Mouse (Mus musculus) testis, postnatal 14 days (tissue): ENCODE results near the gene Hydin.
A peak's percentile ranks its signal among the peaks of the same experiment; 100 is the strongest.
"Not testable (repeated sequence)": the region's sequence is repeated elsewhere in the genome, so short reads cannot be mapped to it uniquely, and the experiment has no call there.

Experiments
- DNase-seq: peaks from one replicate; pipeline ENCODE4 v3.0.0; 2021; ENCODE audit warnings: low spot score

Hydin gene

GRCm38 (mm10) chr8:110450463-110450862, 183.7 kb downstream of the Hydin start:
- no peak for DNase-seq

- no peak for DNase-seq
These were observed 187.7 kb downstream of the Hydin start for GRCm38 (mm10) chr8:110454466-110454865.

GRCm38 (mm10) chr8:110457424-110457823, 190.6 kb downstream of the Hydin start:
- no peak for DNase-seq

GRCm38 (mm10) chr8:110462627-110463208, 195.9 kb downstream of the Hydin start:
- no peak for DNase-seq

GRCm38 (mm10) chr8:110463773-110464460, 197.1 kb downstream of the Hydin start:
- DNase-seq = no peak

- DNase-seq = no peak
These were observed 198.8 kb downstream of the Hydin start for GRCm38 (mm10) chr8:110465606-110466005.

GRCm38 (mm10) chr8:110477256-110477655, 210.5 kb downstream of the Hydin start:
- DNase-seq = no peak

GRCm38 (mm10) chr8:110478576-110478975, 211.8 kb downstream of the Hydin start:
- DNase-seq = no peak

- peak; percentile 68 for DNase-seq
These were observed 212.6 kb downstream of the Hydin start for GRCm38 (mm10) chr8:110479401-110479800.

- DNase-seq = no peak
These were observed 215.5 kb downstream of the Hydin start for GRCm38 (mm10) chr8:110482275-110482674.

GRCm38 (mm10) chr8:110485234-110485633, 218.5 kb downstream of the Hydin start:
- no peak for DNase-seq

- DNase-seq = no peak
These were observed 219.2 kb downstream of the Hydin start for GRCm38 (mm10) chr8:110486020-110486419.

- DNase-seq = no peak
These were observed 220.9 kb downstream of the Hydin start for GRCm38 (mm10) chr8:110487644-110488043.

- peak; percentile 43 for DNase-seq
These were observed 222.6 kb downstream of the Hydin start for GRCm38 (mm10) chr8:110489344-110489743.

- no peak for DNase-seq
These were observed 224.3 kb downstream of the Hydin start for GRCm38 (mm10) chr8:110491118-110491517.

GRCm38 (mm10) chr8:110496286-110496685, 229.5 kb downstream of the Hydin start:
- no peak for DNase-seq

GRCm38 (mm10) chr8:110500253-110500652, 233.5 kb downstream of the Hydin start:
- DNase-seq = peak; percentile 50

GRCm38 (mm10) chr8:110500661-110501060, 233.9 kb downstream of the Hydin start:
- DNase-seq = no peak

- DNase-seq = no peak
These were observed 234.6 kb downstream of the Hydin start for GRCm38 (mm10) chr8:110501330-110501729.

GRCm38 (mm10) chr8:110502880-110503279, 236.1 kb downstream of the Hydin start:
- no peak for DNase-seq

- DNase-seq = no peak
These were observed 242.0 kb downstream of the Hydin start for GRCm38 (mm10) chr8:110508766-110509165.

GRCm38 (mm10) chr8:110519790-110520189, 253.0 kb downstream of the Hydin start:
- DNase-seq = no peak

GRCm38 (mm10) chr8:110521851-110522250, 255.1 kb downstream of the Hydin start:
- no peak for DNase-seq

GRCm38 (mm10) chr8:110522495-110522894, 255.7 kb downstream of the Hydin start:
- not testable (repeated sequence) for DNase-seq
